Mouse (Mus musculus): ENCODE results near the gene Babam2. TPM values are rescaled to one million over a fixed set of nuclear protein-coding genes. Genes with fewer than 3 reads are reported as not detected.

Babam2 gene
- polyA plus RNA-seq, 1 experiment = 26.3 TPM

- WGBS = 85% methylated on average over 10 of the region's 10 CpGs
- DNase-seq (ENCODE audit: low read depth, low spot score) = no peak
These were observed 386.9 kb downstream of the Babam2 start for GRCm38 (mm10) chr5:32084401-32084804.

GRCm38 (mm10) chr5:32085566-32085965, 388.1 kb downstream of the Babam2 start:
- 89% methylated on average over 2 of the region's 2 CpGs for WGBS
- DNase-seq (ENCODE audit: low read depth, low spot score) = no peak

- 85% methylated on average over 2 of the region's 2 CpGs for WGBS
- DNase-seq (ENCODE audit: low read depth, low spot score) = no peak
These were observed 388.5 kb downstream of the Babam2 start for GRCm38 (mm10) chr5:32085971-32086370.

- no peak for DNase-seq (ENCODE audit: low read depth, low spot score)
- 73% methylated on average over 6 of the region's 6 CpGs for WGBS
These were observed 389.1 kb downstream of the Babam2 start for GRCm38 (mm10) chr5:32086526-32087090.

GRCm38 (mm10) chr5:32089481-32089880, 392.0 kb downstream of the Babam2 start:
- no peak for DNase-seq (ENCODE audit: low read depth, low spot score)
- WGBS = 44% methylated on average over 5 of the region's 5 CpGs

- no peak for DNase-seq (ENCODE audit: low read depth, low spot score)
These were observed 394.8 kb downstream of the Babam2 start for GRCm38 (mm10) chr5:32092281-32092680.

- DNase-seq (ENCODE audit: low read depth, low spot score) = no peak
- WGBS = 83% methylated on average over 3 of the region's 3 CpGs
These were observed 401.2 kb downstream of the Babam2 start for GRCm38 (mm10) chr5:32098691-32099090.

- no peak for DNase-seq (ENCODE audit: low read depth, low spot score)
- WGBS = 33% methylated on average over 5 of the region's 5 CpGs
These were observed 405.0 kb downstream of the Babam2 start for GRCm38 (mm10) chr5:32102484-32102883.

- no peak for DNase-seq (ENCODE audit: low read depth, low spot score)
- 81% methylated on average over 6 of the region's 6 CpGs for WGBS
These were observed 405.5 kb downstream of the Babam2 start for GRCm38 (mm10) chr5:32102971-32103431.

GRCm38 (mm10) chr5:32103545-32103944, 406.1 kb downstream of the Babam2 start:
- WGBS = 80% methylated on average over 1 of the region's 1 CpGs
- DNase-seq (ENCODE audit: low read depth, low spot score) = no peak

- DNase-seq (ENCODE audit: low read depth, low spot score) = no peak
- 81% methylated on average over 12 of the region's 12 CpGs for WGBS
These were observed 406.9 kb downstream of the Babam2 start for GRCm38 (mm10) chr5:32104119-32104990.

GRCm38 (mm10) chr5:32106473-32107140, 409.1 kb downstream of the Babam2 start:
- no peak for DNase-seq (ENCODE audit: low read depth, low spot score)
- WGBS = 62% methylated on average over 5 of the region's 5 CpGs

GRCm38 (mm10) chr5:32110651-32111050, 413.2 kb downstream of the Babam2 start:
- DNase-seq (ENCODE audit: low read depth, low spot score) = no peak
- 68% methylated on average over 4 of the region's 4 CpGs for WGBS

- DNase-seq (ENCODE audit: low read depth, low spot score) = no peak
- 81% methylated on average over 7 of the region's 7 CpGs for WGBS
These were observed 414.9 kb downstream of the Babam2 start for GRCm38 (mm10) chr5:32112206-32112916.

GRCm38 (mm10) chr5:32120901-32121376, 423.5 kb downstream of the Babam2 start:
- DNase-seq (ENCODE audit: low read depth, low spot score) = no peak
- WGBS = 36% methylated on average over 11 of the region's 11 CpGs

- WGBS = 85% methylated on average over 6 of the region's 6 CpGs
These were observed 424.5 kb downstream of the Babam2 start for GRCm38 (mm10) chr5:32121936-32122335.

GRCm38 (mm10) chr5:32122363-32122762, 424.9 kb downstream of the Babam2 start:
- no peak for DNase-seq (ENCODE audit: low read depth, low spot score)
- WGBS = 82% methylated on average over 5 of the region's 5 CpGs

More at GRCm38 (mm10) chr5:32121936-32122335, 424.5 kb downstream of the Babam2 start:
- DNase-seq (ENCODE audit: low read depth, low spot score) = no peak

GRCm38 (mm10) chr5:32124957-32125356, 427.5 kb downstream of the Babam2 start:
- 33% methylated on average over 6 of the region's 6 CpGs for WGBS
- no peak for DNase-seq (ENCODE audit: low read depth, low spot score)

- no peak for DNase-seq (ENCODE audit: low read depth, low spot score)
- 92% methylated on average over 3 of the region's 3 CpGs for WGBS
These were observed 429.7 kb downstream of the Babam2 start for GRCm38 (mm10) chr5:32127226-32127625.

GRCm38 (mm10) chr5:32127927-32128326, 430.4 kb downstream of the Babam2 start:
- no peak for DNase-seq (ENCODE audit: low read depth, low spot score)
- WGBS = 61% methylated on average over 3 of the region's 3 CpGs
